Mouse (Mus musculus): Measurements from ENCODE around the gene Ttyh3. TPM values are rescaled to one million over a fixed set of nuclear protein-coding genes. Genes with fewer than 3 reads are reported as not detected.
"Not testable (repeated sequence)": the region's sequence is repeated elsewhere in the genome, so short reads cannot be mapped to it uniquely, and the experiment has no call there.

Ttyh3 gene
- total and polyA plus RNA-seq, 2 experiments from 2014 or later, result 8.9 to 53.2 TPM

- ATAC-seq (ENCODE audit: insufficient read depth, low read depth), result no peak
- TF ChIP-seq CTCF (IDR thresholded peaks at IDR 0.05; ENCODE audit: low read depth), result no peak
- no peak for TF ChIP-seq EP300 (IDR thresholded peaks at IDR 0.05; ENCODE audit: low read depth)
- WGBS, result 80% methylated on average over 1 of the region's 1 CpGs
These were observed 32.1 kb upstream of the Ttyh3 start for GRCm38 (mm10) chr5:140680950-140681349.

GRCm38 (mm10) chr5:140680051-140680450 is 31.2 kb upstream of the Ttyh3 start:
- DNase-seq (ENCODE audit: low spot score) (no peak), ATAC-seq (ENCODE audit: insufficient read depth, low read depth) (no peak)
- Histone ChIP-seq H3K27me3 (ENCODE audit: control insufficient read depth, insufficient read depth, low read length) (no peaks in the 10 kb centered on the region), H3K9ac (replicated peaks; ENCODE audit: low read depth, low read length) (no peak overlapping the region), H3K27ac (ENCODE audit: low read depth) (no peak overlapping the region), H3K4me2 (ENCODE audit: low read depth, low read length) (no peak overlapping the region), H3K4me1 (ENCODE audit: control insufficient read depth, insufficient read depth) (no peaks in the 10 kb centered on the region), H3K4me3 (ENCODE audit: low read depth, low read length) (no peak overlapping the region), H3K36me3 (replicated peaks; ENCODE audit: control insufficient read depth, insufficient read depth, low read length) (peaks cover 10% of the 10 kb centered on the region; the same call in 1 of the 2 replicates), H3K9me3 (replicated peaks; ENCODE audit: control insufficient read depth, low read length) (no peaks in the 10 kb centered on the region)
- no peak for TF ChIP-seq CTCF (IDR thresholded peaks at IDR 0.05; ENCODE audit: low read depth)
- no peak for TF ChIP-seq EP300 (IDR thresholded peaks at IDR 0.05; ENCODE audit: low read depth)
- 83% methylated on average over 6 of the region's 6 CpGs for WGBS

More at GRCm38 (mm10) chr5:140680950-140681349, 32.1 kb upstream of the Ttyh3 start:
- DNase-seq (ENCODE audit: low spot score), result no peak
- Histone ChIP-seq H3K27ac (ENCODE audit: low read depth) (no peak overlapping the region), H3K4me3 (ENCODE audit: low read depth, low read length) (no peak overlapping the region), H3K4me1 (ENCODE audit: control insufficient read depth, insufficient read depth) (no peaks in the 10 kb centered on the region), H3K27me3 (ENCODE audit: control insufficient read depth, insufficient read depth, low read length) (no peaks in the 10 kb centered on the region), H3K36me3 (replicated peaks; ENCODE audit: control insufficient read depth, insufficient read depth, low read length) (peaks cover 12% of the 10 kb centered on the region; the same call in 1 of the 2 replicates), H3K4me2 (ENCODE audit: low read depth, low read length) (no peak overlapping the region), H3K9me3 (replicated peaks; ENCODE audit: control insufficient read depth, low read length) (no peaks in the 10 kb centered on the region), H3K9ac (replicated peaks; ENCODE audit: low read depth, low read length) (no peak overlapping the region)

DNA sequence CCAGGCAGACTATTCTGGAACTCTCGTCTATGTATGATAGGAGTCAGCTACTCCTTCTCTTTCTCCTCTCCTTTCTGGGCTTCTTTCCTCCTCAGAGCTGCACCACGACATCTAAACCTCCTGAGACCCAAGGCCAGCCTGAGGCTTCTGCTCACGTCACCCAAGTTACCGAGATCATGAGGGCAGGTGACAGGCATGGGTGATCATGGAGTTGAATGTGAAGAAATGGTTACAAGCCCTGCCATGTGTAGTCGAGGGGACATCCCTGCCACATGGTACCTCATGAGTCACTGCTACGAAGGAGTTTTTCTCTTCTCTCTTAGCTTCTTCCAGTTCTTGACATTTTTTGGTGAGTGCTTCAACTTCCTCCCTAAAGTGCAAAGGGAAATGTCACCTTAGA is 28.3 kb upstream of the Ttyh3 start:
- Histone ChIP-seq H3K9me3 (replicated peaks; ENCODE audit: control insufficient read depth, low read length) (no peaks in the 10 kb centered on the region), H3K4me1 (ENCODE audit: control insufficient read depth, insufficient read depth) (0 out of 2 replicates have a peak, but pooled peaks cover under 1% of the 10 kb centered on the region), H3K36me3 (replicated peaks; ENCODE audit: control insufficient read depth, insufficient read depth, low read length) (peaks cover 14% of the 10 kb centered on the region; the same call in 1 of the 2 replicates), H3K4me3 (ENCODE audit: low read depth, low read length) (no peak overlapping the region), H3K4me2 (ENCODE audit: low read depth, low read length) (no peak overlapping the region), H3K27ac (ENCODE audit: low read depth) (no peak overlapping the region), H3K9ac (replicated peaks; ENCODE audit: low read depth, low read length) (no peak overlapping the region), H3K27me3 (ENCODE audit: control insufficient read depth, insufficient read depth, low read length) (no peaks in the 10 kb centered on the region)
- WGBS, result 86% methylated on average over 6 of the region's 6 CpGs
- TF ChIP-seq EP300 (IDR thresholded peaks at IDR 0.05; ENCODE audit: low read depth) (no peak), CTCF (IDR thresholded peaks at IDR 0.05; ENCODE audit: low read depth) (no peak)
- DNase-seq (ENCODE audit: low spot score), result no peak
- ATAC-seq (ENCODE audit: insufficient read depth, low read depth), result no peak

DNA sequence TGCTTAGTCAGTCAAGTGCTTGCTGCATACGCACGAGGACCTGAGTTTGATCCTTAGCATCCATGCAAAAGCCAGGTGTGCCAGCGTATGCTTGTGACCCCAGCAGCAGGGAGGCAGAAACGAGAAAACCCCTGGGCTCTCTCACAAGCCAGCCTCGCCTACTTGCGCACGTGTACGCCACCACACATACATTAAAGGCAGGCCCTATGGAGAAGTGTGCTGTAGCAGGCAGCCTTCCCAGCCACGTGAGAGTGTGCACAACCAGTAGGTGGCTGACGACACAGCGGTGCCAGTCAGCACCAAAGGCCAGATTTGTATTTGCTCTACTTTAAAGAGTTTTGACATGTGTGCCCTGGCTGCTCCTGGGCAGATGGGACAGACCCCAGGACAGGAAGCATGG is 26.8 kb upstream of the Ttyh3 start:
- TF ChIP-seq CTCF (IDR thresholded peaks at IDR 0.05; ENCODE audit: low read depth) (no peak), EP300 (IDR thresholded peaks at IDR 0.05; ENCODE audit: low read depth) (no peak)
- 84% methylated on average over 11 of the region's 11 CpGs for WGBS
- no peak for DNase-seq (ENCODE audit: low spot score)
- no peak overlapping the region for H3K4me3 ChIP-seq (ENCODE audit: low read depth, low read length)
- H3K27me3 ChIP-seq (ENCODE audit: control insufficient read depth, insufficient read depth, low read length), result no peaks in the 10 kb centered on the region
- ATAC-seq (ENCODE audit: insufficient read depth, low read depth), result no peak
- no peak overlapping the region for H3K4me2 ChIP-seq (ENCODE audit: low read depth, low read length)
- H3K27ac ChIP-seq (ENCODE audit: low read depth), result no peak overlapping the region
- no peak overlapping the region for H3K9ac ChIP-seq (replicated peaks; ENCODE audit: low read depth, low read length)
- peaks cover 14% of the 10 kb centered on the region; the same call in 1 of the 2 replicates for H3K36me3 ChIP-seq (replicated peaks; ENCODE audit: control insufficient read depth, insufficient read depth, low read length)
- peaks cover 4% of the 10 kb centered on the region; the same call in 1 of the 2 replicates for H3K4me1 ChIP-seq (ENCODE audit: control insufficient read depth, insufficient read depth)
- no peaks in the 10 kb centered on the region for H3K9me3 ChIP-seq (replicated peaks; ENCODE audit: control insufficient read depth, low read length)

DNA sequence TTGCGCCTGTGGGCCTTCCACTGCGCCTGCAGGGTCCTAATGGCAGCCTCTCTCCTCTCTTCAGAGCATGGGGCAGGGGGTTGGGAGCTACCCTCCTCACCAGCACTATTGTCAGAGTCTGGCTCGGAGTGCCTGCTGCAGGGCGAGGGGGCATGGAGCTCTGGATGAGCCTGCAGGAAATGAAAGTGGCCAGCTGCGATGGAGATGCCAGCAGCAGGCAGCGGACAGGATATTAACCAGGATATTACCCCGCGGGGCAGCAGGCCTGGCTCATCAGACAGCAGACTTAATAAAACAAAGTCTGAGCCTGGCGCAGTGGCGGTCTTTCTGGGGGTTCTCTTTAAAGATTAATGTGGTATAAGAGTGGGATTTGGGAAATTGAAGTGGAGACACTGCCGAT is 26.2 kb upstream of the Ttyh3 start:
- peaks cover 18% of the 10 kb centered on the region; the same call in 1 of the 2 replicates for H3K36me3 ChIP-seq (replicated peaks; ENCODE audit: control insufficient read depth, insufficient read depth, low read length)
- no peak for DNase-seq (ENCODE audit: low spot score)
- no peaks in the 10 kb centered on the region for H3K9me3 ChIP-seq (replicated peaks; ENCODE audit: control insufficient read depth, low read length)
- H3K27ac ChIP-seq (ENCODE audit: low read depth), result no peak overlapping the region
- 86% methylated on average over 11 of the region's 11 CpGs for WGBS
- TF ChIP-seq EP300 (IDR thresholded peaks at IDR 0.05; ENCODE audit: low read depth), result no peak
- no peak for TF ChIP-seq CTCF (IDR thresholded peaks at IDR 0.05; ENCODE audit: low read depth)
- H3K4me3 ChIP-seq (ENCODE audit: low read depth, low read length), result no peak overlapping the region
- H3K9ac ChIP-seq (replicated peaks; ENCODE audit: low read depth, low read length), result no peak overlapping the region
- H3K4me1 ChIP-seq (ENCODE audit: control insufficient read depth, insufficient read depth), result peaks cover 4% of the 10 kb centered on the region; the same call in 1 of the 2 replicates
- no peaks in the 10 kb centered on the region for H3K27me3 ChIP-seq (ENCODE audit: control insufficient read depth, insufficient read depth, low read length)
- no peak overlapping the region for H3K4me2 ChIP-seq (ENCODE audit: low read depth, low read length)
- ATAC-seq (ENCODE audit: insufficient read depth, low read depth), result no peak

GRCm38 (mm10) chr5:140674036-140674435 is 25.2 kb upstream of the Ttyh3 start:
- TF ChIP-seq CTCF (IDR thresholded peaks at IDR 0.05; ENCODE audit: low read depth) (no peak), EP300 (IDR thresholded peaks at IDR 0.05; ENCODE audit: low read depth) (no peak)
- DNase-seq (ENCODE audit: low spot score) (no peak), ATAC-seq (ENCODE audit: insufficient read depth, low read depth) (no peak)
- Histone ChIP-seq H3K4me3 (ENCODE audit: low read depth, low read length) (no peak overlapping the region), H3K9ac (replicated peaks; ENCODE audit: low read depth, low read length) (no peak overlapping the region), H3K9me3 (replicated peaks; ENCODE audit: control insufficient read depth, low read length) (peaks cover 2% of the 10 kb centered on the region; the same call in 1 of the 2 replicates), H3K4me2 (ENCODE audit: low read depth, low read length) (no peak overlapping the region), H3K4me1 (ENCODE audit: control insufficient read depth, insufficient read depth) (peaks cover 4% of the 10 kb centered on the region; the same call in 1 of the 2 replicates), H3K36me3 (replicated peaks; ENCODE audit: control insufficient read depth, insufficient read depth, low read length) (peaks cover 22% of the 10 kb centered on the region), H3K27ac (ENCODE audit: low read depth) (no peak overlapping the region), H3K27me3 (ENCODE audit: control insufficient read depth, insufficient read depth, low read length) (no peaks in the 10 kb centered on the region)
- WGBS, result 76% methylated on average over 17 of the region's 17 CpGs

DNA sequence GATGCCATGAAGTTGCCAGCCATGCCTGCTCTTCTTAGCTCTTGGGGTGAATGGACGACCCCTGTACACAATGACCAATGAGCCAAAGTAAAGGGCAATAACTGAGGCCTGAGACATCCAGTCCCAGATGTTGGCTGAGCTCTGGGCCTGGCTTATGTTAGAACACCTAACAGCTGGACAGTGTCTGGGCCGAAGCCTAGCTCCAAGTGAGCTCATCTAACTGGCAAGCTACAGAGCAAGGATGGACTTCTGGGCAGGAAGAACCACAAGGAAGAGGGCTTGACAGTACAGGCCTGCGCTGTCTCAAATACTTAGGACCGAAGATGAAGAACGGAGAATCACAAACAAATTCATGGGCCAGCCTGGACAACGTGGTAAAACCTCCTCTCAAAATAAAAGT is 23.8 kb upstream of the Ttyh3 start:
- peak; percentile 45; the same call in 1 of the 2 replicates for ATAC-seq (ENCODE audit: insufficient read depth, low read depth)
- H3K4me3 ChIP-seq (ENCODE audit: low read depth, low read length); H3K27ac ChIP-seq (ENCODE audit: low read depth); H3K4me1 ChIP-seq (ENCODE audit: control insufficient read depth, insufficient read depth); H3K4me2 ChIP-seq (ENCODE audit: low read depth, low read length); DNase-seq (ENCODE audit: low spot score); H3K27me3 ChIP-seq (ENCODE audit: control insufficient read depth, insufficient read depth, low read length); H3K9me3 ChIP-seq (replicated peaks; ENCODE audit: control insufficient read depth, low read length); H3K9ac ChIP-seq (replicated peaks; ENCODE audit: low read depth, low read length): not testable (repeated sequence)
- peaks cover 29% of the 10 kb centered on the region for H3K36me3 ChIP-seq (replicated peaks; ENCODE audit: control insufficient read depth, insufficient read depth, low read length)
- 87% methylated on average over 6 of the region's 6 CpGs for WGBS
